Mouse (Mus musculus) kidney, postnatal 25 days (tissue): Measurements from ENCODE around the gene Ddx49.

ENCODE experiments used
- DNase-seq, 2 experiments: peaks; one replicate each; pipeline ENCODE4 v3.0.0; 2021; ENCODE audit warnings: mixed read lengths in 2 of 2

Gene Ddx49

GRCm38 (mm10) chr8:70316511-70317504 is 14.5 kb upstream of the Ddx49 start:
- DNase-seq = no peak

GRCm38 (mm10) chr8:70315624-70316510 is 13.6 kb upstream of the Ddx49 start, which contains the start of gene Cers1:
TSS of gene Cers1 (plus strand) at chr8:70315775.
- DNase-seq = peak; percentile 51 to 52

DNA sequence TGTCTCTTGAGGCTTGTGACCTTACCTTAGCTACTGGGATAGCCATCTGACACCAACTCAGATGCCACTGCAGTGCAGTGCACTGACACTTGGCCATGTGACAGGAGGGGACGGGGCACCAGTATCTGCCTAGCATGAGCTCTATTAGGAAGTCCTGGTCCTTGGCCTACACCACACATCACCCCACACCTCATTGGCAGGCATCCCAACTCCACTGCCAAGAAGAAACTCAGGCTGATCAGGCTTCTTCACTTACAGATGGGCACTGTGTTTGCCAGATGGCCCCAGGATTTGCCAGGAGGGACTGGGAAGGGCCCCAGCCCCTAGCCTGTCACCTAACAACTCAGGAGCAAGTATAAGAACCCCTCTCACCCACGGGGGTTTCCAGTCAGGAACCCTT is 11.1 kb upstream of the Ddx49 start:
- DNase-seq = no peak

GRCm38 (mm10) chr8:70309311-70309710 is 7.0 kb upstream of the Ddx49 start:
- peak in 1 of 2 experiments; percentile 30 for DNase-seq

- no peak for DNase-seq
Observed at GRCm38 (mm10) chr8:70302901-70303300, 612 bp upstream of the Ddx49 start.

- DNase-seq = no peak
Observed at GRCm38 (mm10) chr8:70300881-70301280, 1.4 kb downstream of the Ddx49 start.

DNA sequence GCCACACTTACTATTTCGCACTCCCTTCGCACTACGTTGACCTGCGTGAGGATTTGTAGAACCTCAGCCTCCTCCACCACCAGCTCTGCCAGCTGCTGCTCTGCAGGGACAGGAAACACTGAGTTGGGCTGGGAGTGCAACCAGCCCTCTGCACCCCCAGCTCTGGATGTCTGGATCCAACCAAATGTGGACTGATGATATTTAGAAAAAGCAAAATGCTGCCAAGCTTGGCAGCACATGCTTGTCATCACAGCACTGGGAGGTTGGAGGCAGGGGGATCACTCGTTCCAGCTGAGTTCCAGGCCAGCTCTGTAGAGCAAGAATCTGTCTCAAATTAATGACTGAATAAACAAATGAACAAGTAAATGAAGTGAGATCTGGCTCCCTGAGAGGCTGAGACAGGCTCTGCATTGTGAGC is 8.3 kb downstream of the Ddx49 start:
- no peak for DNase-seq

DNA sequence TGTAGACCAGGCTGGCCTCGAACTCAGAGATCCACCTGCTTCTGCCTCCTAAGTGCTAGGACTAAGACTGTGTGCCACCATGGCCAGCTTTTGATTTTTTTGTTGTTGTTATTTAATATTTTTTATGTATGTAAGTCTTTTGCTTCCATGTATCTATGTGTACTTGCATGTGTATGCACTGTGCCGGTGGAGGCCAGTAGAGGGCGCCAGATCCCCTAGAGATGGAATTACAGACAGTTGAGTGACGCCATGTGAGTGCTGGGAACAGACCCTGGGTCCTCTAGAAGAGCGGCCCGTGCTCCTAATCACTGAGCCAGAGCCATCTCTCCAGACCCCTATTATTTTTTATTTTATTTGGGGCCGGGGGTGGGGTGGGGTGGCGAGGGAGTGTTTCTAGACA is 15.6 kb downstream of the Ddx49 start:
- DNase-seq = no peak

DNA sequence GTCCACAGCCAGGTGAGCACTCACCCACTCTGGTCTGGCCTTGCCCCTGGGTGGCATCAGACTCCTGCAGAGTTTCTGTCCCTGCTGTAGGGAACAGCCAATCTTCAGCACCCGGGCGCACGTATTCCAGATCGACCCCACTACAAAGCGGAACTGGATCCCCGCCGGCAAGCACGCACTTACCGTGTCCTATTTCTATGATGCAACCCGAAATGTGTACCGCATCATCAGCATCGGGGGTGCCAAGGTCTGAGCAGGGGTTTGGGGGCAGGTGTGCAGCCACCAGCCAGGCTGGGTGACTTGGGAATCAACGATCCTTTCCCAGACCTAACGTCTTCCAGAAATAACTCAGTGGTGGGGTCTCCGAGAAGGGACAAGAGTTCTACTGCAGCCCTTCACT is 17.0 kb downstream of the Ddx49 start:
- no peak for DNase-seq

- no peak for DNase-seq
Observed at GRCm38 (mm10) chr8:70284421-70284820, 17.9 kb downstream of the Ddx49 start.

DNA sequence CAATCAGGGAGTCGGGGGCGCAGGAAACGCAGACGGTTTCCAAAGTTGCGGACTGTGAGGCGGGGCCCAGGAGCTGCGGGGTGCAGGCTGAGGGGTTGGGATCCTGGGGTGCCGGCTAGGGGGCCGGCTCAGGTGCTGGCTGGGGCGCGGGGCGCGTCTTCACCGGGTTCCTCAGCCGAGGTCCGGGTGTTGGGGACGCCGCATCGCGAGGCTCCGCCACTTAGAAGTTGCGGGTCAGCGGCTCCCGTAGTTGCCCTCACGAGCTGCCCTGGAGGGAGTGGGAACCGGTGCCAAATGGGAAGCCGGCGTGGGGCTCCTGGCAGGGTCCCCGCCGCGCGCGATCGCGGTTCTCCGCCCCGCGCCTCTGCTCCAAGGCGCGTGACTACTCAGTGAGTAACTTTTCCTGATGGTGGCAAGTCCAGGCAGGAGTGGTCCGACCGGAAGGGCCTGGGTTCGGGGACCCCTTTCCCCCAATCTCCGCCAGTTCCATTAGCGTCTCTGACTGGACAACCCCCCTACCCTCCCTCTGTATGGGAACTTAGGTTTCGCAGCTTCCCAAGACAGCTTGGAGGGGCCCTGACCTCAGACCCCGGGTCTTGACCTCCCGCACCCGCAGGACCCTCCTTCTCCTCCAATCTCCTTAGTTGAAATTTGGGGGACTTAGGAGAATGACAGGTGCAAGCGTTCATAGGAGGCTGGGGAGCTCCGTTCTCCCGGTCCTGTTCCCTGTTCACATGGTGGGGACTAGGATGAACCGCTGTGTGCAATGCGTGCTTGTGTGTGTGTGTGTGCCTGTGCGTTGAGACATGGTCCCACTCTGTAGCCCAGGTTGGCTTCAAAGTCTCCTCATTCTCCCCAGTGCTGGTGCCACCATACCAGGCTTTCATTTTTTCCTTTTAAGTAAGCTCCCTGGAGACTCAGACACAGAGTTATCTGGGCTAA is 18.9 kb downstream of the Ddx49 start:
- DNase-seq = peak; percentile 27 to 64

DNA sequence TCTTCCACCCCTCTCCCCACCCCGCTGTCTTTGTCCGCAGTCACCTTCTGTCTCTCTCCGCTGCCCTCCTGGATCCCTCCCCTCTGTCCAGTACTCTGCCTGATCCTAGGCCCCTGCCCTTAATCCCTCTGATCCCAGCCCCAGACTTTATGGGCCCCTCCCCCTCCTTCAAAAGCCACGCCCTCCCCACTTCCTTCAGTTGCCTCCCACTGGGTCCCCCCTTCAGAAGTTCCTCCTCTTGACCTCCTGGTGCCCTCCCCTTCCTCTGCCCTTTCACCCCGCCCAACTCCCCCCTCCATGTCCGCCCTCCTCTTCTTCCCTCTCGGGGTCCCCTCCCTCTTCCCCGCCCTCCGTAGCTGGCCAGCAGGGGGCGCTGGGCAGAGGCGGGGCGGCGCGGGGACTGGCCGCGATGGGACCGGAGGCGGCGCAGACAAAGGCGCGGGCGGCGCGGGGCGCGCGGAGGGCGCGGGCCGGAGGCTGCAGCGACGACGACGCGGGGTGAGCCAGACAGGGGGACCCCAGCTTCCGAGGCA is 19.6 kb downstream of the Ddx49 start, which contains the start of gene Homer3:
Gene Homer3, plus strand, starts transcription at position 225 of the 533 bp plus-strand sequence.
- DNase-seq = peak; percentile 93 to 96

DNA sequence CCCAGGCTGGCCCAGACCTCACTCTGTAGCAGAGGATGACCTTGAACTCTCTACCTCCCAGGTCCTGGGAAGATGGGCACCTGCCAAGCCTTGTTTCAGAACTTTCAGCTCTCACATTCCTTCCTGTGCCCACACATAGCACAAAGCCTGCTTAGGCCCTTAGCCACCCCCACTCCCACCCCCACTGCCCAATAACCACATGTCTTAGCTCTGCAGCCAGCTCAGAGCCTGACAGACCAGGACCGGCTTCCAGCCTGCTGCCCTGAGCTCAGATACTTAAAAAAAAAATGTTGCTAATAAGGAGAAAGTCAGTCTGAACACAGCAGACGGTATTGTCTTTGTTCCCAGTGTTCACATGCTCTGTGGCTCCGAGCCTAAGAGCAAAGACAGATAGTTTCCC is 21.3 kb downstream of the Ddx49 start:
- no peak for DNase-seq

DNA sequence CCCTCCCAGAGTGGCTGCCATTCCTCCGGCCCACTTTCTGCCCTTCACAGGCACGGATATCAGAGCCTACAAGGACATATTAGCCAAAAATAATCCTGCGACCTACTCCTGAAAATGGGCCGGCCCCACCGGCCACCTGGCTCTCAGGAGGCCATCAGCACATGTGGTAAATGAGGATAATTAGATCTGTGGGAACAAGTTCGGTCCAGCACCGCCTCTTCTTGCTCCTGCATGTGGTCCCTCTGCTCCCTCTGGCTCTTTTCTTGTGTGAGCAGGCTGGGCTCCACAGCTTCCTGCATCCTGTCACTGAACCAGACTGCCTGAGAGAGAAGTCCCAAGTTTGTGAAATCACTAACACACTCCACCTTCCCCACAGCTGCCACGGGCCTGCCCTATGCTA is 23.0 kb downstream of the Ddx49 start:
- DNase-seq = no peak

- DNase-seq = no peak
Observed at GRCm38 (mm10) chr8:70278175-70278574, 24.1 kb downstream of the Ddx49 start.

GRCm38 (mm10) chr8:70276476-70276875 is 25.8 kb downstream of the Ddx49 start:
- DNase-seq = peak; percentile 43 to 75

GRCm38 (mm10) chr8:70274350-70274749 is 27.9 kb downstream of the Ddx49 start:
- DNase-seq = no peak

- peak; percentile 16 to 59 for DNase-seq
Observed at GRCm38 (mm10) chr8:70272949-70273348, 29.3 kb downstream of the Ddx49 start.

GRCm38 (mm10) chr8:70268799-70269565 is 33.3 kb downstream of the Ddx49 start:
- DNase-seq = peak in 1 of 2 experiments; percentile 39

- no peak for DNase-seq
Observed at GRCm38 (mm10) chr8:70268311-70268710, 34.0 kb downstream of the Ddx49 start.

- DNase-seq = no peak
Observed at GRCm38 (mm10) chr8:70267674-70268073, 34.6 kb downstream of the Ddx49 start.
